Mouse (Mus musculus) midbrain, embryonic 14.5 days (tissue): ENCODE data around the gene Bicra. TPM values are rescaled to one million over a fixed set of nuclear protein-coding genes. Genes with fewer than 3 reads are reported as not detected.

ENCODE experiments used
- ATAC-seq: fragments of 200-750 bp; cut with Nextera tagmentation; 2 replicates; pipeline ENCODE4 v1.8.0; 2017; ENCODE audit warnings: moderate number of reproducible peaks, moderate library complexity; ENCODE audit not compliant: low FRiP score, low TSS enrichment
- DNase-seq: peaks from one replicate; pipeline ENCODE4 v3.0.0-alpha.2; 2015
- H3K27ac ChIP-seq: fragments of 300-500 bp; sonication (generic); replicated peaks from 2 replicates; pipeline ENCODE4 v1.5.1; 2014; ENCODE audit warnings: mild to moderate bottlenecking, low read depth, low read length, moderate library complexity
- H3K27me3 ChIP-seq: fragments of 300-500 bp; sonication (generic); 2 replicates; pipeline ENCODE4 v1.6.1; 2014; ENCODE audit warnings: low read length, control low read depth, mixed read lengths; ENCODE audit not compliant: control insufficient read depth, insufficient read depth
- H3K36me3 ChIP-seq: fragments of 300-500 bp; sonication (generic); 2 replicates; pipeline ENCODE4 v1.6.1; 2014; ENCODE audit warnings: low read length, control low read depth; ENCODE audit not compliant: control insufficient read depth, insufficient read depth
- H3K4me1 ChIP-seq: fragments of 300-500 bp; sonication (generic); 2 replicates; pipeline ENCODE4 v1.6.1; 2014; ENCODE audit warnings: mild to moderate bottlenecking, antibody characterized with exemption, low read length, control low read depth; ENCODE audit not compliant: control insufficient read depth, insufficient read depth
- H3K4me2 ChIP-seq: fragments of 300-500 bp; sonication (generic); 2 replicates; pipeline ENCODE4 v1.6.1; 2014; ENCODE audit warnings: mild to moderate bottlenecking, low read length, moderate library complexity
- H3K4me3 ChIP-seq: fragments of 300-500 bp; sonication (generic); replicated peaks from 2 replicates; pipeline ENCODE4 v1.5.1; 2014; ENCODE audit warnings: low read depth, low read length
- H3K9ac ChIP-seq: fragments of 300-500 bp; sonication (generic); replicated peaks from 2 replicates; pipeline ENCODE4 v1.6.1; 2014; ENCODE audit warnings: mild to moderate bottlenecking, low read length, moderate library complexity
- H3K9me3 ChIP-seq: fragments of 300-500 bp; sonication (generic); 2 replicates; pipeline ENCODE4 v1.6.1; 2016; ENCODE audit warnings: low read length, control low read depth, mixed read lengths; ENCODE audit not compliant: control insufficient read depth
- WGBS: fragments of 180-500 bp; shearing (Covaris S2); extraction: QIAGEN DNeasy Blood & Tissue Kit; methylation state at CpG from one replicate; pipeline ENCODE4 v1.1.7; 2014; 5-methylcytosine and 5-hydroxymethylcytosine counted together
- polyA plus RNA-seq: library from polyadenylated mRNA; unstranded; fragments of >200 nt; fragmentation: Nextera tagmentation; extraction: Ambion mirVana; gene quantifications from 2 replicates; pipeline ENCODE4 v1.2.1, GENCODE M21; 2014

Gene Bicra
- polyA plus RNA-seq, 1 experiment from 2014 or later, result 9.0 TPM

- peaks cover 75% of the 10 kb centered on the region for H3K36me3 ChIP-seq
- H3K27ac ChIP-seq, result no peak overlapping the region
- WGBS, result 84% methylated on average over 4 of the region's 4 CpGs
Observed at GRCm38 (mm10) chr7:15975904-15976303, 71.8 kb downstream of the Bicra start.

GRCm38 (mm10) chr7:15975451-15975850 lies 72.3 kb downstream of the Bicra start:
- Histone ChIP-seq H3K9me3 (no peaks in the 10 kb centered on the region), H3K4me2 (no peak overlapping the region), H3K36me3 (peaks cover 72% of the 10 kb centered on the region), H3K9ac (no peak overlapping the region), H3K4me1 (no peaks in the 10 kb centered on the region), H3K27me3 (no peaks in the 10 kb centered on the region), H3K27ac (no peak overlapping the region), H3K4me3 (no peak overlapping the region)
- 96% methylated on average over 10 of the region's 10 CpGs for WGBS
- ATAC-seq (no peak), DNase-seq (no peak)

More at GRCm38 (mm10) chr7:15975904-15976303, 71.8 kb downstream of the Bicra start:
- Histone ChIP-seq H3K4me2 (no peak overlapping the region), H3K4me1 (no peaks in the 10 kb centered on the region), H3K9ac (no peak overlapping the region), H3K9me3 (no peaks in the 10 kb centered on the region), H3K27me3 (no peaks in the 10 kb centered on the region), H3K4me3 (no peak overlapping the region)
- no peak for ATAC-seq
- peak; percentile 63 for DNase-seq

DNA sequence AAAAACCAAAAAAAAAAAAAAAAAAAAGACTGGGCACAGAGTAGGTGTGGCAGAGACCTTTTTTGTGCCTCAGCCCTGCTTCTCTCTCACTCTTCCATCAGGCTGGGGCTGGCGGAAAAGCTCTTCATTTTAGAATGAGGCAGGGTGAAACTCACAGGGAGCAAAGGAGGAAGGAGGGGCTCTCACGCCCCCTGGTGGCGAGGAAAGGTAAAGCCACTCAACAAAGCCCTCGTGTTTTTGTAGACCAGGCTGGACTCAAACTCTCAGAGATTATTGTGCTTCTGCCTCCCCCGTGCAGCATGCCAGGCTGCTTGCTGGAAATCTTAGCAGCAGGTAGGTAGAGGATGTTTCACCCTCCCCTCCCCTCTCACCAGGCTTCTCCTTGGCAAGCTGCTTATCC lies 73.0 kb downstream of the Bicra start:
- Histone ChIP-seq H3K9ac (no peak overlapping the region), H3K4me2 (no peak overlapping the region), H3K27ac (no peak overlapping the region), H3K4me1 (no peaks in the 10 kb centered on the region), H3K27me3 (no peaks in the 10 kb centered on the region), H3K4me3 (no peak overlapping the region), H3K9me3 (0 out of 2 replicates have a peak, but pooled peaks cover 3% of the 10 kb centered on the region), H3K36me3 (peaks cover 77% of the 10 kb centered on the region)
- WGBS, result 60% methylated on average over 5 of the region's 5 CpGs
- ATAC-seq (no peak), DNase-seq (peak; percentile 51)

DNA sequence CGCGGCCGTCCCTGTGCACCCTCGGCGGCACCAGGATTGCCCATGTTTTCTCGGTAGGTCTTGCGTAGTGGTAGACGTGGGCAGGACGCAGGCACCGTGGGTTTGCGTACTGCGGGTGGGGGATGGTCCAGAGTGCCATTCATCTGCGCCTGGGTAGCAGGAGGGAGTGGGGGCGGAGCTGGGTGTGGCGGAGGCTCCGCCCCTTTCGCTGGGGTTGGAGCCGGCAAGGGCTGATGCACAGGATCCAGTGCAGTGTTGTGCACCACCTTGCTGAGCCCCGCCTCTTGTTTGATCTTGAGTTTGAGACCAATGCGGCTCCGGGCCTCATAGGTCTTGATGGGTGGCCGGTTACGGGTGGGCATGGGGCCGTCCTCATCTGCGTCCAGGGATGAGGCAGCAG lies 75.5 kb downstream of the Bicra start:
- no peaks in the 10 kb centered on the region for H3K4me1 ChIP-seq
- DNase-seq, result no peak
- no peak for ATAC-seq
- no peak overlapping the region for H3K27ac ChIP-seq
- H3K9ac ChIP-seq, result no peak overlapping the region
- H3K27me3 ChIP-seq, result no peaks in the 10 kb centered on the region
- H3K4me3 ChIP-seq, result no peak overlapping the region
- 56% methylated on average over 25 of the region's 25 CpGs for WGBS
- peaks cover 57% of the 10 kb centered on the region for H3K36me3 ChIP-seq
- 0 out of 2 replicates have a peak, but pooled peaks cover 3% of the 10 kb centered on the region for H3K9me3 ChIP-seq
- no peak overlapping the region for H3K4me2 ChIP-seq

GRCm38 (mm10) chr7:15969674-15970073 lies 78.0 kb downstream of the Bicra start:
- H3K36me3 ChIP-seq, result peaks cover 36% of the 10 kb centered on the region
- no peak for DNase-seq
- no peak for ATAC-seq

GRCm38 (mm10) chr7:15968322-15968721 lies 79.4 kb downstream of the Bicra start:
- Histone ChIP-seq H3K27me3 (no peaks in the 10 kb centered on the region), H3K4me3 (no peak overlapping the region), H3K36me3 (peaks cover 25% of the 10 kb centered on the region), H3K4me2 (no peak overlapping the region), H3K9me3 (0 out of 2 replicates have a peak, but pooled peaks cover 3% of the 10 kb centered on the region), H3K27ac (no peak overlapping the region), H3K9ac (no peak overlapping the region), H3K4me1 (no peaks in the 10 kb centered on the region)
- DNase-seq (no peak), ATAC-seq (no peak)
- WGBS, result 88% methylated on average over 8 of the region's 8 CpGs

More at GRCm38 (mm10) chr7:15969674-15970073, 78.0 kb downstream of the Bicra start:
- H3K27ac ChIP-seq, result no peak overlapping the region
- no peak overlapping the region for H3K4me2 ChIP-seq
- no peak overlapping the region for H3K9ac ChIP-seq
- no peaks in the 10 kb centered on the region for H3K4me1 ChIP-seq
- H3K9me3 ChIP-seq, result 0 out of 2 replicates have a peak, but pooled peaks cover 3% of the 10 kb centered on the region
- H3K27me3 ChIP-seq, result no peaks in the 10 kb centered on the region
- 86% methylated on average over 3 of the region's 3 CpGs for WGBS
- H3K4me3 ChIP-seq, result no peak overlapping the region

DNA sequence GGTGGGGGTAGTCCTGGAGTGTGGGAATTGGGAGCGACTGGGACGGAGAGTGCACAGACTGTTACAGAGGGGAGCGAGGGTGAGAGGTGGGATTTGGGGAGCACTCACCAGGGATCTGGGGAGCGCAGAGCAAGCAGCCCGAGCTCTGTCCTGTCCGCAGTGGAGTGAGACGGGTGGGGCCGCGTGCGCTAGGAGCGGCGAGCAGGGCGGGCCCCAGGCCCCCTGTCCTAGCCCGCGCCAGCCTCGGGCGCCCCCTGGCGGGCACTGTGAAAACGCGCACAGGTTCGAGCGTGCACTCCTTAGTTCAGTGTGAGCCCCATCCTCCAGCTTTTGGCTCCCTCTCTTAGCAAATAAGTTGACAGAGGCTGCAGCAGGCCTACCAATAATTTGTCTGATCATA lies 80.4 kb downstream of the Bicra start, which contains the start of gene Ehd2:
TSS of gene Ehd2 (minus strand) at position 256 of the 400 bp plus-strand sequence.
- H3K4me2 ChIP-seq, result peak within 1 kb of the TSS; percentile 43
- ATAC-seq (peak; percentile 59), DNase-seq (peak; percentile 73)
- peaks cover 16% of the 10 kb centered on the region for H3K36me3 ChIP-seq
- H3K27ac ChIP-seq, result no peak within 1 kb of the TSS
- 1% methylated on average over 22 of the region's 22 CpGs for WGBS
- H3K9me3 ChIP-seq, result 0 out of 2 replicates have a peak, but pooled peaks cover 3% of the 10 kb centered on the region
- no peaks in the 10 kb centered on the region for H3K4me1 ChIP-seq
- H3K9ac ChIP-seq, result no peak within 1 kb of the TSS
- H3K4me3 ChIP-seq, result peak within 1 kb of the TSS; percentile 19
- H3K27me3 ChIP-seq, result no peaks in the 10 kb centered on the region

DNA sequence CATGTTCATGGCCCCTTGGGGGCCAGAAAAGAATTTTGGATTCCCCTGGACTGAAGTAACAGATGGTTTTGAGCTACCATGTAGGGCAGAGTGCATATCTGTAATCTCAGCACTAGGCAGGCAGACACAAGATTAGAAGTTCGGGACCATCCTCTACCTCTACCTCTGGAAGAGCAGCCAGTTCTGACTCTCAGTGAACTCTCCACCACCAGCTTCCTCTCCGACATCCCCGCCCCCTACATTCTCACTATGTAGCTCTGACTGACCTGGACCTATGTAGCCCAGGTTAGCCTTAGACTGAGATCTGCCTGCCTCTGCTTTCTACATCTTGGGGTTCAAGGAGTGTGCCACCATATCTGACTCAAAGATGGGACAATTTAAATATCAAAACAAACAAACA lies 81.2 kb downstream of the Bicra start:
- Histone ChIP-seq H3K36me3 (peaks cover 8% of the 10 kb centered on the region), H3K4me2 (no peak overlapping the region), H3K4me1 (no peaks in the 10 kb centered on the region), H3K4me3 (no peak overlapping the region), H3K27ac (no peak overlapping the region), H3K9me3 (0 out of 2 replicates have a peak, but pooled peaks cover 3% of the 10 kb centered on the region), H3K9ac (no peak overlapping the region), H3K27me3 (no peaks in the 10 kb centered on the region)
- ATAC-seq (no peak), DNase-seq (no peak)
- 77% methylated on average over 3 of the region's 3 CpGs for WGBS
